Comparison of ENCODE assay signal across 8 mouse cellular contexts in genomic region chr4:153189485-153189884, GRCm38 (mm10).
DNase-seq lines count a peak whose midpoint lies in the region; ATAC-seq and TF ChIP-seq lines count a peak whose summit lies in the region.

No protein-coding gene starts in this region.

- H3K36me3 ChIP-seq in midbrain, embryonic 10.5 days = no peaks in the 10 kb centered on the region
- H3K36me3 ChIP-seq in midbrain, embryonic 13.5 days = no peaks in the 10 kb centered on the region

- peak; percentile 65 for DNase-seq in midbrain, embryonic 10.5 days (ENCODE audit: low spot score)
- peak; percentile 38 to 46 for DNase-seq in adrenal gland, postnatal 4 days (ENCODE audit: low spot score in 2 of 2)
- peak; percentile 83 for DNase-seq in hindlimb bud, embryonic 11.5 days (ENCODE audit: extremely low spot score, low read depth, low spot score)
- DNase-seq in lung, postnatal 4 days = peak; percentile 45 to 58
- DNase-seq in B cell, adult 2 months = no peak
- no peak for DNase-seq in left cerebral cortex, adult 2 months (ENCODE audit: extremely low spot score in 1 of 2, low spot score in 2 of 2)
- no peak for DNase-seq in thymus, postnatal 36 days

- H3K4me2 ChIP-seq in midbrain, embryonic 13.5 days (replicated peaks) = no peak overlapping the region

- WGBS in midbrain, embryonic 10.5 days = 9% methylated on average over 8 of the region's 8 CpGs
- 11% methylated on average over 8 of the region's 8 CpGs for WGBS in midbrain, embryonic 13.5 days

- peaks cover 89% of the 10 kb centered on the region for H3K27me3 ChIP-seq in midbrain, embryonic 10.5 days (ENCODE audit: low read depth, poor library complexity, severe bottlenecking)
- H3K27me3 ChIP-seq in midbrain, embryonic 13.5 days = peaks cover 92% of the 10 kb centered on the region

- peaks cover 29% of the 10 kb centered on the region for H3K4me1 ChIP-seq in midbrain, embryonic 10.5 days
- H3K4me1 ChIP-seq in midbrain, embryonic 13.5 days (replicated peaks) = peaks cover 18% of the 10 kb centered on the region

- no peaks in the 10 kb centered on the region for H3K9me3 ChIP-seq in midbrain, embryonic 10.5 days (replicated peaks)
- H3K9me3 ChIP-seq in midbrain, embryonic 13.5 days = no peaks in the 10 kb centered on the region

- intact Hi-C loops in left cerebral cortex, adult 2 months (cut with DNase I) = loop anchor here (5.0 kb wide), 1 partner anchor 73 kb away; no protein-coding TSS in a partner anchor

- TF ChIP-seq CTCF in left cerebral cortex, adult 2 months (IDR thresholded peaks at IDR 0.05) = no peak

- H3K9ac ChIP-seq in midbrain, embryonic 13.5 days (replicated peaks) = no peak overlapping the region

- no peak overlapping the region for H3K27ac ChIP-seq in midbrain, embryonic 10.5 days (replicated peaks)
- no peak overlapping the region for H3K27ac ChIP-seq in midbrain, embryonic 13.5 days
- no peak overlapping the region for H3K27ac ChIP-seq in left cerebral cortex, adult 2 months

- ATAC-seq in midbrain, embryonic 13.5 days = no peak

- no peak overlapping the region for H3K4me3 ChIP-seq in midbrain, embryonic 10.5 days
- H3K4me3 ChIP-seq in midbrain, embryonic 13.5 days (replicated peaks) = no peak overlapping the region
- no peak overlapping the region for H3K4me3 ChIP-seq in left cerebral cortex, adult 2 months

Comparison
In these comparisons a context has a peak if more than half of its experiments do, and no peak if none do; other contexts are left out.
1. DNase-seq: peak in midbrain, embryonic 10.5 days (single experiment), adrenal gland, postnatal 4 days (2 of 2), hindlimb bud, embryonic 11.5 days (single experiment) and lung, postnatal 4 days (2 of 2); none in B cell, adult 2 months (0 of 2), left cerebral cortex, adult 2 months (0 of 2) and thymus, postnatal 36 days (0 of 2).